9 mouse cellular contexts compared by ENCODE assay signal in the genomic region with DNA sequence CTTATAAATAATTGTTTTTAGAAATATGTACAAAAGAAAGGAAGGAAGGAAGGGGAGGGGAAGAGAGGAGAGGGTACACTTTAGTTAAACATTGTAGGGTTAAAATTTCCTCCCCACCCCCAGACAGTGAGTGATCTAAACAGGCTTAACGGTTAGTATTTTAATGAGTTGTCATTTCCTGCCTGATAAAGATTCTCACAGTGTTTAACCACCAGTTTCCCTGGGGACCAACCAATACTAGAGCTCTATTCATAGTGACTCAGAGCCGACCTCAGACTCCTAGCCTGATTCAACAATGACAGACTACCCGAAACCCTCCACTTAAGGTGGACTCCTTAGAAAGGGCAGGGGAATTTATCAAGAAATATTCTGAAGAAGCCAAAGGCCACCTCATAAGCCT. TPM values are rescaled to one million over a fixed set of nuclear protein-coding genes. Genes with fewer than 3 reads are reported as not detected.
DNase-seq lines count a peak whose midpoint lies in the region; ATAC-seq and TF ChIP-seq lines count a peak whose summit lies in the region.
"Had no signal": no experiment of that assay in that cellular context is flagged by ENCODE, and none has a peak within 500 bp of the region (broad histone marks: within the 10 kb centered on the region; RNA-seq: fewer than 3 reads in every experiment).

No protein-coding gene starts in this region.

- no peak overlapping the region for H3K9ac ChIP-seq in forebrain, embryonic 15.5 days (replicated peaks)
- H3K9ac ChIP-seq in forebrain, embryonic 14.5 days (ENCODE audit: low read length): no peak overlapping the region
- H3K9ac ChIP-seq in midbrain, postnatal 0 days (replicated peaks; ENCODE audit: low read length, poor library complexity, severe bottlenecking): no peak overlapping the region
- no peak overlapping the region for H3K9ac ChIP-seq in midbrain, embryonic 13.5 days (replicated peaks)
- no peak overlapping the region for H3K9ac ChIP-seq in forebrain, embryonic 12.5 days

- no peak overlapping the region for H3K4me2 ChIP-seq in forebrain, embryonic 15.5 days (replicated peaks)
- H3K4me2 ChIP-seq in forebrain, embryonic 14.5 days (ENCODE audit: low read length): no peak overlapping the region
- H3K4me2 ChIP-seq in midbrain, postnatal 0 days (ENCODE audit: low read depth, low read length, poor library complexity, severe bottlenecking): no peak overlapping the region
- H3K4me2 ChIP-seq in midbrain, embryonic 13.5 days (replicated peaks): no peak overlapping the region
- no peak overlapping the region for H3K4me2 ChIP-seq in forebrain, embryonic 12.5 days

- H3K36me3 ChIP-seq in forebrain, embryonic 15.5 days: no peaks in the 10 kb centered on the region
- H3K36me3 ChIP-seq in forebrain, embryonic 14.5 days (ENCODE audit: control insufficient read depth, insufficient read depth, low read length): 0 out of 2 replicates have a peak, but pooled peaks cover 3% of the 10 kb centered on the region
- no peaks in the 10 kb centered on the region for H3K36me3 ChIP-seq in midbrain, postnatal 0 days (ENCODE audit: insufficient read depth, low read length)
- no peaks in the 10 kb centered on the region for H3K36me3 ChIP-seq in midbrain, embryonic 13.5 days
- no peaks in the 10 kb centered on the region for H3K36me3 ChIP-seq in splenic B cell, adult 2 months (ENCODE audit: control insufficient read depth, insufficient read depth, low read length, poor library complexity, severe bottlenecking)
- no peaks in the 10 kb centered on the region for H3K36me3 ChIP-seq in forebrain, embryonic 12.5 days (replicated peaks)

- no peaks in the 10 kb centered on the region for H3K27me3 ChIP-seq in forebrain, embryonic 15.5 days
- no peaks in the 10 kb centered on the region for H3K27me3 ChIP-seq in forebrain, embryonic 14.5 days (replicated peaks; ENCODE audit: control insufficient read depth, insufficient read depth, low read length)
- no peaks in the 10 kb centered on the region for H3K27me3 ChIP-seq in midbrain, postnatal 0 days (ENCODE audit: insufficient read depth, low read length)
- H3K27me3 ChIP-seq in midbrain, embryonic 13.5 days: no peaks in the 10 kb centered on the region
- no peaks in the 10 kb centered on the region for H3K27me3 ChIP-seq in splenic B cell, adult 2 months (ENCODE audit: control insufficient read depth, insufficient read depth, low read length, poor library complexity, severe bottlenecking)
- no peaks in the 10 kb centered on the region for H3K27me3 ChIP-seq in forebrain, embryonic 12.5 days

- no peaks in the 10 kb centered on the region for H3K4me1 ChIP-seq in forebrain, embryonic 15.5 days
- H3K4me1 ChIP-seq in forebrain, embryonic 14.5 days (ENCODE audit: control insufficient read depth, insufficient read depth, low read length): no peaks in the 10 kb centered on the region
- H3K4me1 ChIP-seq in midbrain, postnatal 0 days (ENCODE audit: insufficient read depth, low read length): no peaks in the 10 kb centered on the region
- H3K4me1 ChIP-seq in midbrain, embryonic 13.5 days (replicated peaks): peaks cover 13% of the 10 kb centered on the region
- no peaks in the 10 kb centered on the region; the same call in 1 of the 2 replicates for H3K4me1 ChIP-seq in forebrain, embryonic 12.5 days

- DNase-seq in forebrain, embryonic 14.5 days (ENCODE audit: low spot score): no peak
- peak; percentile 43 for DNase-seq in midbrain, postnatal 0 days (ENCODE audit: low spot score)
- DNase-seq in splenic B cell, adult 2 months (ENCODE audit: low read depth, low spot score): peak; percentile 84
- DNase-seq in testis, postnatal 10 days (ENCODE audit: low spot score): no peak
- DNase-seq: cerebellum, postnatal 14 days had no signal

- no peak for ATAC-seq in forebrain, embryonic 15.5 days (replicated peaks)
- ATAC-seq in forebrain, embryonic 14.5 days: no peak
- no peak for ATAC-seq in midbrain, postnatal 0 days (ENCODE audit: low FRiP score)
- no peak for ATAC-seq in midbrain, embryonic 13.5 days
- peak; percentile 90 for ATAC-seq in inflammation-experienced regulatory T-cells, adult 6 months
- no peak for ATAC-seq in forebrain, embryonic 12.5 days (ENCODE audit: low FRiP score)

- no peaks in the 10 kb centered on the region for H3K9me3 ChIP-seq in forebrain, embryonic 15.5 days
- no peaks in the 10 kb centered on the region for H3K9me3 ChIP-seq in forebrain, embryonic 14.5 days (replicated peaks; ENCODE audit: control insufficient read depth, low read length)
- H3K9me3 ChIP-seq in midbrain, postnatal 0 days (ENCODE audit: low read length): no peaks in the 10 kb centered on the region
- no peaks in the 10 kb centered on the region for H3K9me3 ChIP-seq in midbrain, embryonic 13.5 days
- H3K9me3 ChIP-seq in forebrain, embryonic 12.5 days: no peaks in the 10 kb centered on the region

- no peak overlapping the region for H3K4me3 ChIP-seq in forebrain, embryonic 15.5 days
- no peak overlapping the region for H3K4me3 ChIP-seq in forebrain, embryonic 14.5 days (ENCODE audit: low read depth, low read length)
- H3K4me3 ChIP-seq in midbrain, postnatal 0 days (ENCODE audit: low read depth, low read length): no peak overlapping the region
- no peak overlapping the region for H3K4me3 ChIP-seq in midbrain, embryonic 13.5 days (replicated peaks)
- no peak overlapping the region for H3K4me3 ChIP-seq in forebrain, embryonic 12.5 days (replicated peaks)

- TF ChIP-seq CTCF in midbrain, postnatal 0 days (IDR thresholded peaks at IDR 0.05): no peak

- 30% methylated on average over 3 of the region's 3 CpGs for WGBS in forebrain, embryonic 15.5 days
- WGBS in forebrain, embryonic 14.5 days: 36% methylated on average over 3 of the region's 3 CpGs
- WGBS in midbrain, postnatal 0 days: 19% methylated on average over 3 of the region's 3 CpGs
- 26% methylated on average over 3 of the region's 3 CpGs for WGBS in midbrain, embryonic 13.5 days
- WGBS in forebrain, embryonic 12.5 days: 43% methylated on average over 3 of the region's 3 CpGs

- H3K27ac ChIP-seq in forebrain, embryonic 15.5 days (replicated peaks): 0 out of 2 replicates have a peak overlapping the region, but pooled peaks have one; percentile 1
- no peak overlapping the region for H3K27ac ChIP-seq in forebrain, embryonic 14.5 days (ENCODE audit: low read depth, low read length)
- no peak overlapping the region for H3K27ac ChIP-seq in midbrain, postnatal 0 days (ENCODE audit: low read depth, low read length)
- H3K27ac ChIP-seq in midbrain, embryonic 13.5 days: no peak overlapping the region
- no peak overlapping the region for H3K27ac ChIP-seq in forebrain, embryonic 12.5 days

RNA-seq across cellular contexts. Expression of gene Tubd1, which starts 48.2 kb away (rescaled TPM):
- 8.8 and 8.9 TPM in 2 replicates for polyA plus RNA-seq in forebrain, embryonic 15.5 days (2015; fragmentation: Nextera tagmentation; extraction: Ambion mirVana)
- polyA plus RNA-seq in forebrain, embryonic 14.5 days (2014; fragmentation: Nextera tagmentation; extraction: Ambion mirVana): 10.0 and 11.0 TPM in 2 replicates
- 1.7 and 2.7 TPM in 2 replicates for total RNA-seq in midbrain, postnatal 0 days (2014; rRNA removed)
- 4.5 and 5.0 TPM in 2 replicates for polyA plus RNA-seq in midbrain, postnatal 0 days (2015; fragmentation: Nextera tagmentation; extraction: Ambion mirVana)
- 6.2 and 7.9 TPM in 2 replicates for polyA plus RNA-seq in midbrain, embryonic 13.5 days (2015; fragmentation: Nextera tagmentation; extraction: Ambion mirVana)
- 1 to 10 TPM; 4.8 to 8.2 (median 5.6) TPM for polyA plus RNA-seq in inflammation-experienced regulatory T-cells, adult 6 months (2017; shearing (Covaris generic))
- polyA plus RNA-seq in forebrain, embryonic 12.5 days (2016; fragmentation: Nextera tagmentation; extraction: Ambion mirVana): 10.7 and 11.0 TPM in 2 replicates

RNA-seq across cellular contexts. Expression of gene Rps6kb1, which starts 48.4 kb away (rescaled TPM):
- 63.1 and 63.8 TPM in 2 replicates for polyA plus RNA-seq in forebrain, embryonic 15.5 days (2015; fragmentation: Nextera tagmentation; extraction: Ambion mirVana)
- 41.8 and 42.1 TPM in 2 replicates for polyA plus RNA-seq in forebrain, embryonic 14.5 days (2014; fragmentation: Nextera tagmentation; extraction: Ambion mirVana)
- 35.6 and 47.9 TPM in 2 replicates for total RNA-seq in midbrain, postnatal 0 days (2014; rRNA removed)
- 53.7 and 59.6 TPM in 2 replicates for polyA plus RNA-seq in midbrain, postnatal 0 days (2015; fragmentation: Nextera tagmentation; extraction: Ambion mirVana)
- 56.9 and 63.2 TPM in 2 replicates for polyA plus RNA-seq in midbrain, embryonic 13.5 days (2015; fragmentation: Nextera tagmentation; extraction: Ambion mirVana)
- polyA plus RNA-seq in inflammation-experienced regulatory T-cells, adult 6 months (2017; shearing (Covaris generic)): 10 to 100 TPM; 56.3 to 59.1 (median 57.3) TPM
- polyA plus RNA-seq in forebrain, embryonic 12.5 days (2016; fragmentation: Nextera tagmentation; extraction: Ambion mirVana): 65.2 and 69.9 TPM in 2 replicates

Comparison
In these comparisons a context has a peak if more than half of its experiments do, and no peak if none do; other contexts are left out.
1. DNase-seq: peak in midbrain, postnatal 0 days (single experiment) and splenic B cell, adult 2 months (single experiment); none in forebrain, embryonic 14.5 days (single experiment) and testis, postnatal 10 days (single experiment).